Mouse (Mus musculus) cerebellum, adult 9-10 months (tissue): ENCODE results near the gene Tstd1.

Source experiments
- DNase-seq: peaks from one replicate; pipeline ENCODE4 v3.0.0; 2022

Tstd1 gene

DNA sequence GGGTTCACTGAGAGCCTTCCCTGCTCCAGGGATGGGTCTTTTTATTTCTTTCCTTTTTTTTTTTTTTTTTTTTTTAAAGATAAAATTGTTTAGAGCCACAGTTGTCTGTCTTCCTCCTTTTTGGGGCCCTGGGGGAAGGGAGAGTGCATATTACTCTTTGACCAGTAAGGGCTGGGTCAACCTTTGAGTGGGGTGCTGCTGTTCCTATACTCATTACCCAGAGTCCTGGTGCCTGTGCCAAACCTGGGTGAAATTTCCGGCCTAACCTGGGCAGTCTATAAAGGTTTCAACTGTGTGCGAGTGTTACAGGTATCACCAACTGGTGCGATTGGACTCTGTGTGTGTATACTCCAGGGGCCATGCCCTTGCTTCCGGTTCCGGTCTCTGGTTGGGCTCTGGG, at the start of gene Tstd1:
TSS of gene Tstd1 (plus strand) at position 213 of the 400 bp plus-strand sequence.
- DNase-seq = no peak

DNA sequence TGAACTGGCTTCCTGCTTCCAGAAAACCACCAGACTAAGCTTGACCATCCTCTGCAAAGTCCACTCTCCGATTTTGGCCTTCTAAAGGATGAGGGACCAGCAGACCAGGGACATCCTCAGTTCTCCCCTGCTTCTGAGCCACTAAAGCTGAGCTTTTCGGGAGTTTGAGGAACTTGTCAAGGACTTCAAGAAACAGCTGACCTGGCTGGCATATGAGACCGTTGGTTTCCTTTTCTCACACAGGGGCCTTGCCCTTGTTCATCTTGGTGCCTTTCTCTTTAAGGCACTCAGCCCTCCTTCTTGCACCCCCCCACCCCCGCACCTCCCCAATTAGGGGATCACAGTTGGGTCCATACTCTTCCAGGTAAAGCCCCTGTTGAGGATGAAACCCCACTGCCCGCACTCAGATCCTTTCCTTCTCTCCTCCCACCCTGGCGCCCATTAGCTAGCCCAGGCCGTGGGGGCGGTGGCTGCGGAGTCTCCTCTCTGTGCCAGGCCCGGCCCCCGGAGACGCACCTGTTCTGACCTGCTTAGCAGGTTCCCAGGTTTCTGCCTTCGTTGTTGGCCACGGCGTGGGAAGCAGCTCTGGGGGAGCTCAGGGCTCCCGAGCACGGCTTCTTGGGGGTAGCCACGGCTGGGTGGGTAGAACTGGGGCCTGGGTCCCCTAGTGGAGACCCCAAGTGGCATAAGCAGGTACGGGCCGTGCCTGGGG, 48.7 kb upstream of the Tstd1 start, which contains the start of gene Nectin4:
TSS of gene Nectin4 (plus strand) at position 255 of the 712 bp plus-strand sequence.
- no peak for DNase-seq

DNA sequence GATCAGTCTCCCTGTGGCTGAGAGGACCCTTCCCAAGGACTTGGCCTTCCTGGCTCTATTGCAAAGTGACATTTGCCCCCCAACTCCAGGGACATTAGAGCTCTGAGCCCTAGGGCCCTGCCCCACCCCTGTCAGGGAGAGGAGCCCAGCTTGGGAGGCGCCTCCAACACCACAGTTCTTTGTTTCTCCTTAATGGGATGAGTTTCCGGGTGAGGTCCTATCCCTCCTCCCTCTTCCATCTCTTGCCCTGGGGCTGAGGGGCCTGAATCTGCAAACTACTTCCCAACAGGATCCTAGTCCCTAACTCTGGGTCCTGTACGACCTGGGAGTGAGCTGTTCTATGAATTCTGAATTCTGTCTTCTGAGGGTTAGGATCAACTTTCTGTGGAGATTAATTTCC, 45.8 kb upstream of the Tstd1 start:
- DNase-seq = no peak

DNA sequence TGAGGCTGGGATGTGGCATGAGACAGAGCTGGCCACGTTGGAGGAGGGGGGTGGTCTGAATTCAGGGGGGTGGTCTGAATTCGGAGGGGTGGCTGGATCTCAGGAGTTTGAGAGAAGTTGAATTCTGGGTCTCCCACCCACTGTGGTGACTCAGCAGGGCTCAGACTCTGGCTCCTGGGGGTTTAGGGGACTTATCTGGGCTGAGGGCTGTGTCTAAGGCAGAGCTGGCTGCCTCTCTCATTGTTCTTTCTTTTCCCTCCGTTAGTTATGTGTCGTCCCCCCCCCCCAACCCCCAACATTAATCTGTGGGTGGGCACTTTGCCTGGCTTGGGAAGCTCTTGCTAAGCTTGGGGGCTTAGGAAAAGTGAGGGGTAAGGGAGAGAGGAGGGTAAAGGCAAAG, 44.7 kb upstream of the Tstd1 start:
- no peak for DNase-seq

DNA sequence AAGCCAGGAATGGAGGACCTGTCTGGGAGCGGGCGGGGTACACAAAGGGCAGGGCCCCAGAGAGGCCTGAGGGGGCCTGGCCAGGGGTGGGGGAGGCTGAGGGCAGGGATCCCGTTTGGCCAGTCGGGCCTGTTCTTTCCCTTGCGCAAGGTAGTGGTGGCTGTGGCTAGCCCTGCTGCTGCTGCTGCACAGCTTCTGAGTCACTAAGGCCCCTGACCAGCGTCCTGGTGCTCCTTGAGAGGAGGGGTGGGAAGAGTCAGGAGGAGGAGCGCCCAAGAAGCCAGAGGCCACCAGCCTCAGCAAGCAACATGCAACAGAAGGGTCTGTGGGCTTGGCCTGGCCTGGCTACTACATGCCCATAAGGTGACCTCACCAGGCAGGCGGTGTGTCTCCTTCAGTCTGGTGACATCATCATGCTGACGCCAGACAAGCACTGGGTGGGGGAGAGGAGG, 43.0 kb upstream of the Tstd1 start:
- no peak for DNase-seq

DNA sequence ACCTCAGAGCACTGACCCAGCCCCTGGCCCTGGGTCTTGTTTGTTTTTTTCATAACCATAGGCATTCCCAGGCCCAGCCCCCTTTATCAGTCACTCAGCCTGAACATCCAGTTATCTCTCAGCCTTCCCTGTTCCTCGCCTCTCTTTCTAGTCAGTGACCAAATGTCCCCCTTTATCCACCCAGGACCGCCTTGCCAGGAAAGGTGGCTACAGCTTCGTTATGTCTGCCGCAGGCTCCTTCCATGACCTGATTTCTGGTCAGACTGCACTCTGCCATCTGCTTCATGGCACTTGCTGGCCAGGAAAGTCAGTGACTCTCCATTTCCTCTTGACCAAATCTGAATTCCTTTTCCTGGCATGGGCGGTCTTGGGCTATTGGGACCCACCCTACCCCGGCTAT, 40.4 kb upstream of the Tstd1 start:
- peak; percentile 74 for DNase-seq

DNA sequence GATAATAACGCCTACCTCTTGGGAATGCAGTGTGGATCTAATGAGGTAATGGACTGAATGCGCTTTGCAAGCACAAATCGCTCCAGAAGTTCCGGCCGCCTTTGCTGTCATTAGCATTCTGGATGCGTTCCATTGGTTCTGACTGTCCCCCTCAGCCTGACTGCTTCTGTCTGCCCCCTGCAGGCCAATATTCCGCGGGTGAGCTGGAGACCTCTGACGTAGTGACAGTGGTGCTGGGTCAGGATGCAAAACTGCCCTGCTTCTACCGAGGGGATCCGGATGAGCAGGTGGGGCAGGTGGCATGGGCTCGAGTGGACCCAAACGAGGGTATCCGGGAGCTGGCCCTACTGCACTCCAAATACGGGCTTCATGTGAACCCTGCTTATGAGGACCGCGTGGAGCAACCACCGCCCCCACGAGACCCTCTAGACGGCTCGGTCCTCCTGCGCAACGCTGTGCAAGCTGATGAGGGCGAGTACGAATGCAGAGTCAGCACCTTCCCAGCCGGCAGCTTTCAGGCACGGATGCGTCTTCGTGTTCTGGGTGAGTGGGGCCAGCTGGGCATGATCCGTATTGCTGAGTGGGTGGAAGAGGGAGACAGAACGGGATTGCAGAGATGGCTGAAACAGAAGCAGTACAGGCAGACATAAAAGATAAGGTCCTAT, 38.6 kb upstream of the Tstd1 start:
- peak; percentile 93 for DNase-seq

DNA sequence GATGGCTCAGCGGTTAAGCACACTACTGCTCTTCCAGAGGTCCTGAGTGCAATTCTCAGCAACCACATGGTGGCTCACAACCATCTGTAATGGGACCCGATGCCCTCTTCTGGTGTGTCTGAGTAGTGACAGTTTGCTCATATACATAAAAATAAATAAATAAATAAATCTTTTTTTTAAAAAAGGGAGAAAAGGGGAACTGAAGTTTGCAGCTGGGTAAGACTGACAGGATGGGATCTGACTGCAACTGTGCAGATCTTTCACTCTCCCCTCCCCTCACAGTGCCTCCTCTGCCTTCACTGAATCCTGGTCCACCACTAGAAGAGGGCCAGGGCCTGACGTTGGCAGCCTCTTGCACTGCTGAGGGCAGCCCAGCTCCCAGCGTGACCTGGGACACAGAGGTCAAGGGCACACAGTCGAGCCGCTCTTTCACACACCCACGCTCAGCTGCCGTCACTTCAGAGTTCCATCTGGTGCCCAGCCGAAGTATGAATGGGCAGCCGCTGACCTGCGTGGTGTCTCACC, 36.5 kb upstream of the Tstd1 start:
- DNase-seq = no peak

DNA sequence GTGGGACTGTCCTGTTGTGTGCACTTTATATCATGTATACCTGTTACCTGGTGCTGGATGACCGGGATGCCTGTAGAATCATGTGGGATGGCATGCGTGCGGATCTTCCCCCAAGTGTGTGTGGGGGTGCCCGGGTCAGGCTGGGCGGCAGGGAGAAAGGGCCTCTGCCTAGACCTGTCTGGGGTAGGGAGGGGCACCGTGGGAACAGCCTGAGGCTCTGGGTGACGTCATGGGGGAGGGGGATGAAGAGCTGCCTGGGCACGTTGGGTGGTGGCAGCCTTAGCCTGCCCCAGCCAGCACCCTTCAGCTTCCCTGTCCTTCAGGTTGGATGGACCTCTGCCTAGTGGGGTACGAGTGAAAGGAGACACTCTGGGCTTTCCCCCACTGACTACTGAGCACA, 34.3 kb upstream of the Tstd1 start:
- no peak for DNase-seq

DNA sequence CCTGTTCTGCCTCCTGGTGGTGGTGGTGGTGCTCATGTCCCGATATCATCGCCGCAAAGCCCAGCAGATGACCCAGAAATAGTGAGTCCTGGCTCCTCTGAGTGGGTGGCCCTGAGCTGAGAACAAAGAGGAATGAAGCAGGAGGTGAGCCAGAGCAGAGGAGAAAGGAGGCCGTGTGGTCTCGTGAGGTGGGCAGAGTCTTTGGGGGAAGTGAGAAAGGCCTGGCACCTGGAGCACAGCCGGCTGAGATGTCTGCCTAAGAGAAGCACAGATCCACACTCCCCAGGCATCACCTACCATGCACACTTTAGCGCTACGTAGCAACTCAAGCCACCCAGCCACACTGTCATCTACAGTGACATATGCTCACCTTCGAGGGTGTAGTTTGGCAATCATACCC, 33.5 kb upstream of the Tstd1 start:
- no peak for DNase-seq

DNA sequence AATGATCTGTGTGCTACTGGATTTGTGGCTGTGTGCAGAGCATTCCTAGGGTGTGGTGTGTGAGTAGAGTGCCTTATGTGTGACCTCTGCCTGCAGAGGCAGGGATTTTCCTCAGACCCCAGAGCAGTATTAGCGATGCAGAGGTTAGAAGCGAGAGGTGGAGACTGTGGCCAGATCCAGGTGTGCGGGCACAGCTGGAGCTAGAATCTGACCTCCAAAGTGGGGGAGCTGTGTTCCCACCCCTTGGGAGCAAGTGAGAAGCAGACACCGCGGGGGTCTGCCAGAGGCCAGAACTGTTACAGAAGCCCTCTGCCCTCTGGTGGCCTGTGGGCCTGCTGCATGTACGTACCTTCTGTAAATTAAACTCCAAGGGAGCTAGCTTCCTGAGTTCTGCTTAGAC, 31.6 kb upstream of the Tstd1 start:
- no peak for DNase-seq

DNA sequence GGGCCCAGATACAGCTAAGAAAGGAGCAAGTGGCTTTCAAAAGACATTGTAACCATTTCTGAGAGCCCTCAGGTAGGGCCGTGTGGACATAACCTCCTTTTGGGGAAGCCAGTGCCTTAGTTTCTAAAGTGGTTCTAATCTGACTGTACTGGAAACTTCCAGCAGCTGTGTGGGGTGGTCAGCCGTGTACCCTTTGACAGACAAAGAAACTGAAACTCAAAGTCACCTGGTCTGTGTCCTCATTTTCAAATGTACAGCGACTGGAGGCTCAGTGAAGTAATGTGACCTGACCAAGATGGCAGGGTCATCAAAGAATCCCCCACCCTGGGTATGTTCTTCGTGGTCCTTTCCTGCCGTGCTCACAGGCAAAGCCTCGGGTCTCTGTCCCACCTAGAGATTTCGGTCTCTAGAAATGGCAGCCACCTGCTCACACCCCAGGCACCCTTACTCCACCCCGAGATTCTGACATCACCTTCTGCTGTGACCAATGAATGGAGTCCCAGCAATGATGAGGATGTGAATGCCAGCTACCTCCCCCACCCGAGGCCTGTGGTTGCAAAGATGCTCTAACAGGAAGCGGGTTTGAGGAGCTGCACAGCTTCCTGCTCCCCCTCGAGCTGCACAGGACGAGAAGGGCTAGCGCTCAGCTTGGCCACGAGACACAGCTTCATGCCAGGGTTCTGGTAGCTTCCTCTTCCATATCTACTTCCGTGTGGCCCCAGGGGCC, 30.1 kb upstream of the Tstd1 start, which contains the start of gene Arhgap30:
TSS of gene Arhgap30 (plus strand) at position 579 of the 727 bp plus-strand sequence.
- DNase-seq = no peak

DNA sequence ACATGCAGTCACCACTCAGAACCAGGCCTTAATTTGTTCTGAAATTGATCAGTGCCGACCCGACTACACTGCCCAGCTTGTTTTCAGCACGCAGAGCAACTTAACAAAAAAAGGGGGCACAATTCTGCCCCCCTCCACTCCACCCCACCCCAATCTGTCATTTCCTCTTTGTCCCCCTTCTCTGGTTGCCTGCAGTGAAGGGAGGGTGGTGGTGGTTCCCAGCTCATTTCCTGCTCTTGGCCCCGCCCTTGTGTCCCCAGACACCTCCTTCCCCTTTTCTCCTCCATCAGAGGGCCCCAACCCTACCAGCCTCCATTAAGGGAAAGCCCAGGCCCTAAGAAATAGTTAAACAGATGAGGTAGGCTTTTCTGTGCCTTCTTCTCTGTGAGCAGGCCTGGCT, 28.6 kb upstream of the Tstd1 start:
- DNase-seq = no peak

DNA sequence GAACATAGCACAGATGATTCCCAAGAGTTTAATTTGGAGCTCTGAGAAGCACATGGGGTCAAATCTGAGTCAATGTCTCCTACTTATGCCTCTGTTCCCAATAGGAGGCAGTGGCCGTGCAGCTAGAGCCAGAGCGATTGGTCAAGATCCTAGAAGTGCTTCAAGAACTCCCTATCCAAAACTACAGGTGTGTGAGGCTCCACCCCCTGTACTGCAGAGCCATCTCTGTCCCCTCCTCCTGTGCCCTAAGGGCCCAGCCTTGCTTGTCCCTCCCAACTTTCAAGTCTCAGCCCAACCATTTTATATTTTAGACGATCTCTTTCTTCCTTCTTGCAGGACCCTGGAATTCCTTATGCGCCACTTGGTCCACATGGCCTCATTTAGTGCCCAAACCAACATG, 16.9 kb upstream of the Tstd1 start:
- no peak for DNase-seq

DNA sequence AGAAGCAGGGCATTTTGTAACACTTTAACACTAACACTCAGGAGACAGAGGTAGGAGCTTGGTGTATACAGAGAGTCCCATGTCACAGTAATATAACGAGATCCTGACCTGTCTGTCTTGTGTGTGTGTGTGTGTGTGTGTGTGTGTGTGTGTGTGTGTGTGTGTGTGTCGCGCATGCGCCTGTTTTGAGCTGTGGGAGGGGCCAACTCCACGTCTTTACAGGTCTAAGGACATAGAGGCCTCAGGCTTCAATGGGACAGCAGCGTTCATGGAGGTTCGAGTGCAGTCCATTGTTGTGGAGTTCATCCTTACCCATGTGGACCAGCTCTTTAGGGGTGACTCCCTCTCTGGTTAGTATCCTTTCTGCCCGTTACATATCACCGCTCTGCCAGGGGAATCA, 15.7 kb upstream of the Tstd1 start:
- no peak for DNase-seq

DNA sequence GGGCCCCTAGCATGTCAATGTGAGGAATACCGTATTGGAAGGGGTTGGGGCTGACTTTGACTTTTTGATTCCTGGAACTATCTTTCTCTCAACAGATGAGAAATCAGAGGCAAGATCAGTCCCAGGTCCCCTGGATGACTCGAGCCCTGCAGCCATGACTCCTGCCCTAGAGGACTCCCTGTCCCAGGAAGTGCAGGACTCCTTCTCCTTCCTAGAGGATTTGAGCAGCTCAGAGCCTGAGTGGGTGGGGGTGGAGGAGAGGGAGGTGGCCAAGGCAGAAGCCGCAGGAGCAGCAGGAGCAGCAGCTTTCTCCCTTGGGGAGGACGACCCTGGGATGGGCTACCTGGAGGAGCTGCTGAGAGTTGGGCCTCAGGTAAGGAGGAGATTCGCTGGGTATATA, 11.4 kb upstream of the Tstd1 start:
- DNase-seq = no peak

DNA sequence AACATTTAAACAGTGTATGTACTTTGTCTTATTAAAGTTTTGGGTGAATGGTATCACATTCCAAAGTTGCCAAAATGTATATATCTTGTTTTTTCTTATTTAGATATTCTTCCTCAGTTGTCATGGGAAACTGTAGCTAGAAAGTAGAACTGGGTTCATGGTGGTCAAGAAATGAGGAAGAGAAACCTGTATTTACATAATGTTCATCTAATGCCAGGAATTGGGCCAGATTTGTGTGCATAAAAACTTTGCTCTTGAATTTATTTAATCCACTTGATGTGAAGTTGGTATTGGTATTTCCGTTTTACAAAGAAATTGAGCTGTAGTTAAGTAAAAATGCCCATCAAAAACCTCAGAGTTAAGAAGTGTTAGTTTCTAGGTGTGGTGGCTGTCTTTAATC, 8.4 kb upstream of the Tstd1 start:
- no peak for DNase-seq

DNA sequence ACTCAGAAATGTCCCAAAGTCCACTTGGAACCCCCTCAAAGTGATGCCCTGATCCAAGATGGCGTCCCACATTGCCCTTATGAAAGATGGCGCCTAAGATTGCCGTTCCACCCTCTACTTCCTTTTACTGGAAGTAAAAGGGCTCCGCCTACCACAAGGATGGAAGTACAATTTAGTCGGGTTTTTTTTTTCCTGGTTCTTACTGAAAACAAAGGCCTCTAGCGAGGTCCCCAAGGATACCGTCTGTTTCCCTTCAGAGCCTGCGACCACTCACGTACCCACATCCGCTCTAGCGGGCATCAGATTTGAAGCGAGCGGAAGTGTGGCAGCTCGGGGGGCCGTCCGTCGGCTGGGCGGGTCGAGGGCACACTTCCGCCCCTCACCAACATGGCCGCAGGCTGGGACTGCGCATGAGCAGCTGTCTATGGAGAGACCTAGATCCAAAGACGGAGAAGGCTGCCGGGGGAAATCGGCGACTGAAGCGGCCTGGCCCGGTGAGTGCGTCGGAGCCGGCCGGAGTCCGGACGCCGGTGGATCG, 7.7 kb upstream of the Tstd1 start, which contains the start of gene Usf1:
TSS of gene Usf1 (plus strand) at position 367 of the 538 bp plus-strand sequence.
- DNase-seq = peak; percentile 95

DNA sequence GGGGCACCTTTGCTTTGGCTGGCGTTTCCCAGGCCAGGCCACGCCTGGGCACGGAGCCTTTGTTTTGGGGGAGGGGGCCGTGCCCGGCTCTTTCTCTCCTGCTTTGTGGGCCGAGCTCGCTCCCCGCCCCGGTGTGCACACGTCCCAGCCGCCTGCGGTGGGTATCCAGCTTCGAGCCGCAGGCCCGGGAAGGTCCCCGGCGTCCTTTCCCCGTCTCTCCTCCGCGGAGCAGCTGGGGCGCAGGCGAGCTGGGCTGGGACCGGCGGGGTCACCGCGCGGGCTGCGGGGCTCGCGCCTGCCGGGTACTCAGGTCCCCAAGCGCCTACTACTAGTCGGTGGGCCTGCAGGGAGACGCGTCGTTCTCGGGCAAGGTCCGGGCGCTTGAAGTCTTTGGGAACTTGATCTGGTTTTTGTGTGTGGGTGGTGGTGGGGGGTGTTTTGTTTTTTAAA, 7.2 kb upstream of the Tstd1 start:
- DNase-seq = no peak

DNA sequence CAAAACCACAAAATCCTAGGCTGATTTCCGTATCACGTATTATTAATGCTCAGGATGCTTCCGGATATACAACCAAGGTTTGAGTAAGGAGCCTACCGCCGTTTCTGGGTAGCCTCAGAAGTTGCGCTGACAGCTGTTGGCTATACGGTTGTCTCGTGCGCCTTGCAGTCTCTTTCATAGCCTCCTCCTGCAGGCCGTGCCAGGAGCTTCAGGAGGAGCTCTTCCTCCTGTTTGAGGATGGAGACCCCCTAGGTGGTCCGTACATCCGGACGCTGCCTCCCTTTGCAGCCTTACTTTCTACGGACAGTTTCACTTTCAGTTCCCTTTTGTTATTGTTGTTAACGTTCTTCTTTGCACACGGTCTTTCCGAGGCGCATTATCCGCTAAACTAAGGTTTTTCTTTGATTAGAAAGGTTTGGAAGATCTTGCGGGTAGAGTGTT, 6.7 kb upstream of the Tstd1 start:
- no peak for DNase-seq

DNA sequence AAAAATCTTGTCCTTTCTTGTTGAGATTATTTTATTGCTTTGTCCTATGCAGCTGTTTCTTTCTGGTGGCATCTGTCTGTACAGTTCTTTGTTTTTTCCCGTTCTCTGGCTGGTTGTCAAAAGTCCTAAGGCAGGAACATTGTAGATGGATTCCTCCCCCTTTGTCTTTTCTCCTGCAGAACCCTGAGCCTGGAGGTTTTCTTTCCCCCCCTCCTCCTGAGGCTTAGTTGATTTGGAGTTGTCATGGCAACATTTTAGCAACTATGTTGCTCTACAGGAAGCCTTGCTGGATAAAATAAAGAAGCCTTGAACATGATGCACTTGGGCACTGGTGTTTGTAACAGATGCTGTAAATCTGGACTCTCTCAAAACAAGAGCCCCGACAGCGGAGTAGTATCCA, 6.2 kb upstream of the Tstd1 start:
- DNase-seq = no peak

DNA sequence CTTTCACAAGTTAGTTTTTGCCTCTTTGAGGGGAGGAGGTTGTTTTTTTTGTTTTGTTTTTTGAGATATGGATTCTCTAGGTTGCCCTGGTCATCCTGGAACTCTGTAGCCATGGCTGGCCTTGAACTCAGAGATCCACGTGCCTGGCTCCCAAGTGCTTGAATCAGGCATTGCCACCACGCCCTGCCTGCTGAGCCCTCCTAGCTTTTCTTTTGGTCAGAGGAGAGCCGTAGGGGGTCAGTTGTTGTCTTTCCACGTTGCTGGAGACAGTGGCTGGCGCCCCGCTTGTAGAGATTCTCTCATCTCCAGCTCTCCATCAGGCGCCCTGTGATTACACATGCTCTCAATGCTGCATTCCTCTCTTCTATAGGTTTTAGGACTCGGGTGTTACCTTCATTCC, 5.1 kb upstream of the Tstd1 start:
- no peak for DNase-seq

DNA sequence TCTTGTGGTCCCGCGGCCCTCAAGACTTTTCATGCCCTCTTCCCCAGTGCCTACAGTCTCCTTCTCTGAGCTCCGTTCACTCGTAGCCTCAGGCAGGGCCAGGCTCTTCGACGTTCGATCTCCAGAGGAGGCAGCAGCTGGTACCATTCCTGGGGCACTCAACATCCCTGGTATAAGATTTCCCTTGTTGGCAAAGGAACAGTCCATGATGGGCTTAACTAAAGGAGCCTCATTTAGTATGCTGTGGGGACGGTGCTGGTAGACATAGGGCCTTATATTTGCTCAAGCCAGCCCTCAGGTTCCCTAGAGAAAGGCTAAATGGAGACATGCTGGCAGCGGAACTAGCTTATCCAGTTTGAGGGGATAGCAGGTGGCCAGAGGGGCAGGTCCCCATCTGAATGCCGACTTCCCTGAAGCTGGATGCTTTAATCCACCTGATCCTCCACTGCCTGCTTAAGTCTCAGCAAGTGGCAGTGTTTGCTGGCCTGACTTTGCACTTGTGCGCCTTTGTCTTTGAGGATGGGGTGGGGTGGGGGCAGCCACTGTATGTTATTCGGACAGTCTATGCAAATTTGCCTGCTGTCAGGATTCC, 715 bp downstream of the Tstd1 start:
- DNase-seq = no peak
